Mouse (Mus musculus): ENCODE results near the gene Rnf10.

Rnf10 gene

DNA sequence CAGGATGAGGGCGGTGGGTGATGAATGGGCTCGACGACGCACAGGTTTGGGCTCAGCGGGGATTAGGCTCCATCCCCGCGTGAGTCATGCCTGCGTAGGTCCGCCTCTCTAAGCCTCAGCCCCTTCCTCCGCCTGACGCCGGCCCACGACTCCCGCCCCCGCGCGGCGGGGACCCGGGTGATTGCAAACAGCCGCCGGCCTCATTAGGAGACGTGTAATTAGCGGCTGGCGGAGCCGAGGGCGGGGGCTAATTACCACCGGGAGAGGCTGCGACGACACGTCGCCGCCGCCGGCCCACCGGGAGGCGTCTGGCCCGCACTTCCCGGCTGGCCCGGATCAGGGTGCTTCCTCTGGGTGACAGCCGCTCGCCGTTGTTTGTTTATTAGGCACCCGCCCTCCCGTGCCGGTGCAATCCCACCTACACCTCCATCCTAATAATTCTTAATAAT, 37.4 kb downstream of the Rnf10 start:
- DNase-seq (ENCODE audit: low spot score in 2 of 2) = peak; percentile 47 to 58

DNA sequence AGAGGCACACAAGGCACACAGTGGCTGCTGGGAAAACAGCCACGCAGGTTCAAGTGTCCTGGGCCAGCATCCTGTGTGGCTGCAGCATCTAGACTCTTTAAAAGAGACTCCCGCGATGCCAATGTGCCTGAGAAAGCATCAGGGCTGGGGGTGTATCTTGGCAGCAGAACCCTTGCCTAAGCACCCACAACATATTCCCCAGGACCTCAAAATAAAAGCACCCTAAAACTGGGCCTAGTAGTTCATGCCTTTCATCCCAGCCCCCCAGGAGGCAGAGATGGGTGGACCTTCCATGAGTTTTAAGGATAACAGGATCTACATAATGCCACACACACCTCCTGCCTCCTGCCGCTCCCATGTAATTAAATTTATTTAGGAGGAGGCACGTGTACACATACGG, 38.2 kb downstream of the Rnf10 start:
- DNase-seq (ENCODE audit: low spot score in 2 of 2) = no peak

DNA sequence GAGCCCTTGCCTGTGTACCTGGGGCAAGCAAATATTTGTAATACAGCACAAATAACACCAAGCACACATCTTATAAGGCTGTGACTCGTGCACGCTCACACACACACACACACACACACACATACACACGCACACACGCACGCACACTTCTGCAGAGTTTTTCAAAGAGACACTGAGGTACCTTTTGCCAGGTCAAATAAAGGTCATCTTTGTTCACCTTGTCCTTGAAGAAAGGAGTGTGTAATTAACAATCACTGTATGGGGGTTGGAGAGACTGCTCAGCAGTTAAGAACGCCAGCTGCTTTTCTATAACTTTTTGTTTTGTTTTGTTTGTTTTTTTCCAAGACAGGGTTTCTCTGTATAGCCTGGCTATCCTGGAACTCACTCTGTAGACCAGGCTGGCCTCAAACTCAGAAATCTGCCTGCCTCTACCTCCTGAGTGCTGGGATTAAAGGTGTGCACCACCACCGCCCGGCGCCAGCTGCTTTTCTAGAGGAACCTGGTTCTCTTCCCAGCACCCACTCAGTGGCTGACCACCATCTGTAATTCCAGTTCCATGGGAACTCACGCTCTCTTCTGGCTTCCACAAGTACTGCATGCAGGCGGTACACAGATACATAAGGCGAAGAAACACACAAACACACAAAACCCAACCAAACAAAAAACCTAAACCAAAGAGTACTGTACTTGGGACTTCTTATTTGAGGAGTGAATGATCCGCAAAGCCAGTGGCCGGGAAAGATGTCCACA, 39.5 kb downstream of the Rnf10 start:
- no peak for DNase-seq (ENCODE audit: low spot score in 2 of 2)

GRCm38 (mm10) chr5:115232516-115232915, 40.2 kb downstream of the Rnf10 start:
- DNase-seq (ENCODE audit: low spot score in 2 of 2) = no peak

DNA sequence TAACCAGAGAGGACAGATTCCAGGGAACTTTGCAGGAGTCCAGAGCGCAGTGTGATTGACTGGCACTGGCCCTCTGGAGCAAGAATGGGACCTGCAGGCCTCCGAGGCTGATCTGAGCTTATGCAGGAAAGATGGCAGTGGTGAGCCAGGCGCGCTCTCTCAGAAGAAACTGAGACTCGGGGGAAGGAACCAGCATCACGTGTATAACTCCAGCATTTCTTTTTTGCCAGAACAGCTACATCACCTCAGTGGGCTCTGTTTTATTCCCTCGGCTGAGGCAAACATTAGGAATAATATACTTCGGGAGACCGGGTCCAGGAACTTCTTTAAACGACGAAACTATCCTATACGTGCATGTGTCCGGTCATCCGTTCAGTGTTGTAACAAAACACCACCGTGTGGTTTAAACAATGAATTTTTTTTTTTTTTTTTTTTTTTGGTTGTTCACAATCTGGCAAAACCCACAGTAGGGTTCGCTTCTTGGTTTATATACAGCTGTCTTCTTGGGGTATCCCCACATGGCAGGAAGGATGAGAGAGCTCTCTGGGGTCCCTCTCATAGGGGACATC, 41.1 kb downstream of the Rnf10 start:
- no peak for DNase-seq (ENCODE audit: low spot score in 2 of 2)

GRCm38 (mm10) chr5:115230830-115231551, 41.7 kb downstream of the Rnf10 start:
- no peak for DNase-seq (ENCODE audit: low spot score in 2 of 2)

GRCm38 (mm10) chr5:115222485-115222884, 50.2 kb downstream of the Rnf10 start:
- DNase-seq (ENCODE audit: low spot score in 2 of 2) = no peak

DNA sequence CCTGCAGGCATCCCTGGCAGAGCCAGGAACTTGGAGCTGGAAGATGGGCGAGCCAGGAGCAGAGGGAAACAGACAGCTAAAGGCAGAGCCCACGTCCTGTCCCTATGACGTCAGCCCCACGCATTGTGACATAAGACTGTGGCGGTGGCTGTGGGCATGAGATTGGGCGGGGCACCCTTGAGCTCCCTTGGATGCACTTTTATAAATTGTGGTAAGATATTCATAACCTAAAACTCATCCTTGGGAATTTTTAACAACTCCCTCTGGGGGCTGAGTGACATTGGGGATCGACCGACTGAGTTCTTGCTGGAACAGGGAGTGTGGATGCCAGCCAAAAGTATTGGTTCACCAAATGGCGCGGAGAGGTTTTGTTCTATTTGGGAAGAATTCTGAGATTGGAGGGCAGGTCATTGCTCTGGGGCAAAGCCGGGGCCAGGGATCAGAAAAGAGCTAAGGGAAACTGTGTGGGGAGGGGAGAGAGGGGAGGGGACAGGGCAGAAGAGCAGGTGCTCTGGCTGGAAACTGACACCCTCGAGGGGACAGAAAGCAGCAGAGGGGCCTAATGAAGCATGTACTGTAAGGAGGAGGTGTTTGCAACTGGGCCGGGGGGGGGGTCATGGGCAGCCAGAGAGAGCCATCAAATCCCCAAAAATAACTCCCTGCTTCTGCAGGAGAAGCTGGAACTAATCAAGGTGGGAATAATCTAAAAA, 51.6 kb downstream of the Rnf10 start:
- DNase-seq (ENCODE audit: low spot score in 2 of 2) = no peak

DNA sequence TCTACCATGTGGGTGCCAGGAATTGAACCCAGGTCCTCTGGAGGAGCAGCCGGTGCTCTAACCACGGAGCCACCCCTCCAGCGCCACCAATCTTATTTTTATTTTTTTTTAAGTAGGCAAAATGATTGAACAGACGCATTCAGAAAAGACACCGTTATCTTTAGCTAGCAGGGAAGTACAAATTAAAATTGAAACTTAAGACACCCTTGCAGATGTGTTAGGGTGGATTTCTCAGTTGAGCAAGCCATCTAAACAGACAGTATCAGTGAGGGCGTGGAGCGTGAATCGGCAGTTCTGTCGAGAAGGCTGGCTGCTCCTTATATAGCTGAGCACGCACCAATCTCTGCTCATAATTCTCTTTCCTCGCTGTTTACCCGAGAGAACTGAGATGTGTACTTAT, 54.7 kb downstream of the Rnf10 start:
- DNase-seq (ENCODE audit: low spot score in 2 of 2) = no peak

DNA sequence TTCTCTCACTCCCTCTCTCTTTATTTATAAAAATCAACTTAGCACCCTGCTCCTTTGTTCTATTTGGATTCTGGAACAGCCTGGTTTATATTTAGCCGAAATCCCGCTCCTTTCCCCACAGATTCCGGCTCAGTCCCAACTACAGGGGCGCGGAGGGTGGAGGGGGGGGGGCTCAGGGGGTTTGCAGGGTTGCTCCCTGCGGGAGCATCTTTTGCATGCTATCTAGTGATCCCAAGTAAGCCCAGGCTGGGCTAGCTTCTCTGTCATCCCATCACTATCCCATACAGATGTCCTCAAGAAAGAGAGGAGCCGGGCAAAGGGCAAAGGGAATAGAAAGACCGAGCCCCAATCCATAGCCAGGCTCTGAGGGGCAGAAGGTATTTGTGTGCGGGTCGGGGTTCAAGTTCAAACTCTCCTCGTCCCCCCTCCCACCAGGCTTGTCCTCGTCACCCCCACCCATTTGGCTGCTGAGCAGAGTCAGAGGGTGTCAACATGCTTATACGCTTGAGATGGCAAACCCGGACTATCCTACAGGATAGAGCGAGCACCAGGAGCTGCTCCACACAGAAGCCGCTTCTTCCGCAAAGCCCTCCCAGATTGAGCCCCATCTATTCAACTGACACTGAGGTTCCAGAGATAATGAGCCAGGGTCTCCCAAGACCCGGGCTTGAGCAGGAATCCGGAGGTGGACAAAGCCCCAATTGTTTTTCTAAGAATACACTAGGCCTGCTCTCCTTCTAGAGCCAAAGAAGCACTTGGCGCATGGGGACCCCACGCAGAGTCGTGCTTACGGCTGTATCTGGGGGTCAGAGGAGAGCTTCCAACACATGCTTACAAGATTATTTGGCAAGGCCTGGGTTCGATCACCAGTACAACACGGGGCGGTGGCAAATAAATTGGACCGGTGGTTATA, 57.2 kb downstream of the Rnf10 start:
- no peak for DNase-seq (ENCODE audit: low spot score in 2 of 2)

- DNase-seq (ENCODE audit: low spot score in 2 of 2) = no peak
These were observed 57.8 kb downstream of the Rnf10 start for GRCm38 (mm10) chr5:115214864-115215263.

DNA sequence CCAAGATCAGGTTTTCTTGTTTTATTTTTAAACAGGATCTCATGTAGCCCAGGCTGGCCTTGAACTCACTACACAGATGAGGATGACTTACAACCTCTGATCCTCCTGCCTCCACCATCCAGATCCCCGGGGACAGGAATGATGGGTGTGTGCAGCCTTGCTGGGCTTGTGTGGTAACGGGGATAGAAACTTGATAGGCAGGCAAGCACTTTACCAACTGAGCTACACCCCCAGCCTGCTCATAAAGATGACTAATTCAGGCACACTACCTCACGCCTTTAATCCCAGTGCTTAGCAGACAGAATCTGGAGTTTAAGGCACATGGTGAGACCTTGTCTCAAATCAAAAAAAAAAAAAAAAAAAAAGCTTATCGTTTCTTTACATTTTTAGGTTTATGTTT, 59.8 kb downstream of the Rnf10 start:
- no peak for DNase-seq (ENCODE audit: low spot score in 2 of 2)

- DNase-seq (ENCODE audit: low spot score in 2 of 2) = no peak
These were observed 60.2 kb downstream of the Rnf10 start for GRCm38 (mm10) chr5:115212451-115212850.

DNA sequence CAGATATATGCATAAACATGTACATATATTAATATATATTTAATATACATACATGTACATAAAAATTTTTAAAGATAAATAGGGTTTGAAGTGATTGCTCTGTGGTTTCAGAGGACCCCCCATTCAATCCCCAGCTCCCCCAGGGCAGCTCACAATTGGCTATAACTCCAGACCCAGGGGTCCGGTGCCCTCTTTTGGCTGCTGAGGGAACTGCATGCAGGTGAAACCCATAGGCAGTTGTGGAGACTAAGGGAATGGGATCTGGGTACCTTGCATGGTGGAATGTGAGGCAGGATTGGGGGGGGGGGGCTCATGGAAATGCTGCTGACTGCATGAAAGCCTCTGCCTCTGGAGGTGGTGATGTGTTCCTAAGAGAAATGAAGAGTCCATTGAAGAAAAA, 62.3 kb downstream of the Rnf10 start:
- no peak for DNase-seq (ENCODE audit: low spot score in 2 of 2)

DNA sequence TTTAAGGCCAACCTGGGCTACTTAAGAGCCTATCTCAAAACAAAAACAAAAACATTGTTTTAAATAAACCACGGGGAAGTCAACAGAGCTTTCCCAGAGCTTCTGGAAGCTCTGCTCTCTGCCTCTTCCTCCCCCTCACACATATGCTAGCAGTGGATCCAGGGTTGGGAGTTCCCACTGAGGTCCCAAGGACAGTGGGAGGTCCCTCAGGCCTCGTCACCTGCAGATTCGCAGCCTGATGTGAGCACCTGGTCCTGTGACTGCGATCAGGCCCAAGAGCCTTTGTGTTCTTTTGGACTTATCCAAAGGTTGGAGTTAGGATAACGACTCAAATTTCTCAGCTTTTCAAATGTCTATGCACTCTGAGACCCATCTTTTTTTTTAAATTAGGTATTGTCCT, 64.1 kb downstream of the Rnf10 start:
- DNase-seq (ENCODE audit: low spot score in 2 of 2) = no peak

DNA sequence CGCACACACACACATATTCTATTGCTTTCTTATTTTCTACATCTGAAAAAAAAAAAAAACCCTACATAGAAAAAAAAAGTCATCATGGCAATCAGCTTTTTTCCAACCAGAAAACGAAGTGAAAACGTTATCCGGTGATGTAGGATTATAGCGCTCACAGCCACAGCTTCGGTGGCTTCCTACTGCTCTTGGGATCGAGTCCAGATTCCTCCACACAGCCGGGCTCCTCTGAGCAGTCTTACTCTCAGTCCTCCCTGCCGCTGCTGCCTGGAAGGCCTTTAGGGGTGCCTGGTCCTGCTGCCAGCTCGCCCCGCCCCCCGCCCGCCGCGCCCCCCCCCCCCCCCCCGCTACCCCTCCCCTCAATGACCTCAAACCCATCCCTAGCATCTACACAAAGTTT, 64.8 kb downstream of the Rnf10 start:
- no peak for DNase-seq (ENCODE audit: low spot score in 2 of 2)

DNA sequence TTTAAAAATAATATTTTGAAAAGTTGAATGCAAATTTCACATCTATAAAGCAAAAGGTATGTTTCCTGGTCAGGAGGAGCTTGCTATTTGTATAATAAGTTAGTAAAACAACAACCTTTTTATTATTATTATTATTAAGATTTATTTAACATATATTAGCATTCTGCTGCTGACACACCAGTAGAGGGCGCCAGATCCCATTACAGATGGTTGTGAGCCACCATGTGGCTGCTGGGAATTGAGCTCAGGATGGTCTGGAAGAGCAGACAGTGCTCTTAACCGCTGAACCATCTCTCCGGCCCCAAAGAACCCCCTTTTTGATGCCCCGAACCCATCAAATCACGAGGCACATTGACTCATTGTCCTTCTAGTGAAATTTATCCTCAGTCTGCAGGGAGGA, 65.5 kb downstream of the Rnf10 start:
- DNase-seq (ENCODE audit: low spot score in 2 of 2) = no peak

GRCm38 (mm10) chr5:115204562-115205311, 68.0 kb downstream of the Rnf10 start:
- peak in 1 of 2 experiments; percentile 27 for DNase-seq (ENCODE audit: low spot score in 2 of 2)

- DNase-seq (ENCODE audit: low spot score in 2 of 2) = peak in 1 of 2 experiments; percentile 9
These were observed 68.8 kb downstream of the Rnf10 start for GRCm38 (mm10) chr5:115203735-115204561.
